Mouse (Mus musculus) stomach, embryonic 16.5 days (tissue): ENCODE measurements around the gene 4930544D05Rik. TPM values are rescaled to one million over a fixed set of nuclear protein-coding genes. Genes with fewer than 3 reads are reported as not detected.
A peak's percentile ranks its signal among the peaks of the same experiment; 100 is the strongest.

ENCODE experiments used
- ATAC-seq: fragments of 200-750 bp; cut with Nextera tagmentation; 2 replicates; pipeline ENCODE4 v1.8.0; 2017; ENCODE audit warnings: moderate number of reproducible peaks, moderate TSS enrichment; ENCODE audit not compliant: insufficient read depth, low FRiP score
- H3K27ac ChIP-seq: fragments of 300-500 bp; sonication (generic); 2 replicates; pipeline ENCODE4 v1.5.1; 2014; ENCODE audit warnings: low read length
- H3K27me3 ChIP-seq: fragments of 300-500 bp; sonication (generic); 2 replicates; pipeline ENCODE4 v1.6.1; 2014; ENCODE audit warnings: low read length, control low read depth, mixed read lengths; ENCODE audit not compliant: control insufficient read depth, insufficient read depth
- H3K36me3 ChIP-seq: fragments of 300-500 bp; sonication (generic); 2 replicates; pipeline ENCODE4 v1.6.1; 2014; ENCODE audit warnings: low read length; ENCODE audit not compliant: control insufficient read depth, insufficient read depth
- H3K4me1 ChIP-seq: fragments of 300-500 bp; sonication (generic); 2 replicates; pipeline ENCODE4 v1.6.1; 2014; ENCODE audit warnings: low read length, control low read depth, mixed read lengths; ENCODE audit not compliant: control insufficient read depth, insufficient read depth
- H3K4me2 ChIP-seq: fragments of 300-500 bp; sonication (generic); 2 replicates; pipeline ENCODE4 v1.6.1; 2014; ENCODE audit warnings: low read depth, low read length, mixed read lengths
- H3K4me3 ChIP-seq: fragments of 300-500 bp; sonication (generic); replicated peaks from 2 replicates; pipeline ENCODE4 v1.5.1; 2014; ENCODE audit warnings: mild to moderate bottlenecking, low read length
- H3K9ac ChIP-seq: fragments of 300-500 bp; sonication (generic); 2 replicates; pipeline ENCODE4 v1.6.1; 2014; ENCODE audit warnings: low read length
- H3K9me3 ChIP-seq: fragments of 300-500 bp; sonication (generic); replicated peaks from 2 replicates; pipeline ENCODE4 v1.6.1; 2016; ENCODE audit warnings: low read length, control low read depth; ENCODE audit not compliant: control insufficient read depth
- WGBS: fragments of 180-500 bp; shearing (Covaris S2); extraction: QIAGEN DNeasy Blood & Tissue Kit; methylation state at CpG from one replicate; pipeline ENCODE4 v1.1.7; 2014; 5-methylcytosine and 5-hydroxymethylcytosine counted together
- polyA plus RNA-seq: library from polyadenylated mRNA; unstranded; fragments of >200 nt; fragmentation: Nextera tagmentation; extraction: Ambion mirVana; gene quantifications from 2 replicates; pipeline ENCODE4 v1.2.1, GENCODE M21; 2015

Gene 4930544D05Rik
- polyA plus RNA-seq, 1 experiment from 2014 or later, result not detected

GRCm38 (mm10) chr11:70608381-70609066, 7.1 kb upstream of the 4930544D05Rik start:
- Histone ChIP-seq H3K4me1 (no peaks in the 10 kb centered on the region), H3K9ac (no peak overlapping the region), H3K4me3 (no peak overlapping the region), H3K27me3 (no peaks in the 10 kb centered on the region), H3K36me3 (peaks cover 25% of the 10 kb centered on the region), H3K9me3 (no peaks in the 10 kb centered on the region), H3K4me2 (no peak overlapping the region), H3K27ac (no peak overlapping the region)
- ATAC-seq, result no peak
- WGBS, result 90% methylated on average over 26 of the region's 26 CpGs

DNA sequence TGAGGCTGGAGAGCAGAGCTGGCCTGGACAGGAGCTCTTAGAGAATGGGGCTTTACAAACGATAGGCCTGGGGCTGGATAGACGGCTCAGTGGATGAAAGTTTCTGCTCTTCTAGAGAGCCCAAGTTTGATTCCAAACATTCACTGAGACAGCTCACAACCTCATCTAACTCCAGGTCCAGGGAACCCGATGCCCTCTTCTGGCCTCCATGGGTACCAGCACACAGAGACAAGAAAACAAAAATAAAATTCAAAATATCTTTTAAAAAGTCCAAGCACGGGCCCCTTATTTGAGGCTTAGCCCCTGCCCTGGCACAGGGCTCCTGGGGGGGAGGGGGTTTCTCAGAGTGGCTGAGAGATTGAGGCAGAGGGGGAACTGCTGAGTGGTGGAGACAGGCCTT, 4.9 kb upstream of the 4930544D05Rik start:
- Histone ChIP-seq H3K4me3 (no peak overlapping the region), H3K4me2 (no peak overlapping the region), H3K4me1 (peaks cover 12% of the 10 kb centered on the region), H3K27ac (no peak overlapping the region), H3K9me3 (no peaks in the 10 kb centered on the region), H3K27me3 (no peaks in the 10 kb centered on the region), H3K36me3 (peaks cover 25% of the 10 kb centered on the region), H3K9ac (no peak overlapping the region)
- 83% methylated on average over 4 of the region's 4 CpGs for WGBS
- ATAC-seq, result no peak

GRCm38 (mm10) chr11:70612505-70612904, 3.1 kb upstream of the 4930544D05Rik start:
- H3K36me3 ChIP-seq, result peaks cover 23% of the 10 kb centered on the region
- H3K9ac ChIP-seq, result no peak overlapping the region
- H3K27me3 ChIP-seq, result no peaks in the 10 kb centered on the region
- 74% methylated on average over 7 of the region's 7 CpGs for WGBS
- no peak overlapping the region for H3K4me2 ChIP-seq
- no peak overlapping the region for H3K4me3 ChIP-seq
- H3K27ac ChIP-seq, result no peak overlapping the region
- no peaks in the 10 kb centered on the region for H3K9me3 ChIP-seq
- peaks cover 13% of the 10 kb centered on the region for H3K4me1 ChIP-seq
- ATAC-seq, result no peak

- no peaks in the 10 kb centered on the region for H3K27me3 ChIP-seq
- peaks cover 9% of the 10 kb centered on the region for H3K36me3 ChIP-seq
- peak overlapping the region; percentile 51 for H3K4me3 ChIP-seq
- H3K9me3 ChIP-seq, result no peaks in the 10 kb centered on the region
- H3K27ac ChIP-seq, result peak overlapping the region; percentile 83
- H3K4me1 ChIP-seq, result peaks cover 13% of the 10 kb centered on the region
- peak; percentile 87 for ATAC-seq
- 1% methylated on average over 17 of the region's 17 CpGs for WGBS
- H3K4me2 ChIP-seq, result peak overlapping the region; percentile 94
- peak overlapping the region; percentile 69 for H3K9ac ChIP-seq
These were observed 574 bp upstream of the 4930544D05Rik start for GRCm38 (mm10) chr11:70615074-70615473.

GRCm38 (mm10) chr11:70619101-70619500, 3.5 kb downstream of the 4930544D05Rik start, which contains the start of gene Chrne:
TSS of gene Chrne (minus strand) at chr11:70619216.
- WGBS, result 50% methylated on average over 1 of the region's 1 CpGs
- no peak within 1 kb of the TSS for H3K27ac ChIP-seq

GRCm38 (mm10) chr11:70621972-70622814, 6.5 kb downstream of the 4930544D05Rik start:
- 36% methylated on average over 7 of the region's 7 CpGs for WGBS
- H3K36me3 ChIP-seq, result no peaks in the 10 kb centered on the region
- H3K27ac ChIP-seq, result peak overlapping the region; percentile 4; the same call in 1 of the 2 replicates

More at GRCm38 (mm10) chr11:70619101-70619500, 3.5 kb downstream of the 4930544D05Rik start, which contains the start of gene Chrne:
- Histone ChIP-seq H3K4me2 (no peak within 1 kb of the TSS), H3K27me3 (no peaks in the 10 kb centered on the region), H3K9me3 (no peaks in the 10 kb centered on the region), H3K4me3 (no peak within 1 kb of the TSS), H3K36me3 (no peaks in the 10 kb centered on the region), H3K4me1 (peaks cover 22% of the 10 kb centered on the region), H3K9ac (no peak within 1 kb of the TSS)
- no peak for ATAC-seq

GRCm38 (mm10) chr11:70623053-70623742, 7.5 kb downstream of the 4930544D05Rik start:
- Histone ChIP-seq H3K9me3 (no peaks in the 10 kb centered on the region), H3K9ac (no peak overlapping the region), H3K4me1 (peaks cover 8% of the 10 kb centered on the region; the same call in 1 of the 2 replicates), H3K27ac (no peak overlapping the region), H3K36me3 (no peaks in the 10 kb centered on the region), H3K4me2 (no peak overlapping the region), H3K27me3 (no peaks in the 10 kb centered on the region), H3K4me3 (no peak overlapping the region)
- no peak for ATAC-seq
- WGBS, result 68% methylated on average over 10 of the region's 10 CpGs

More at GRCm38 (mm10) chr11:70621972-70622814, 6.5 kb downstream of the 4930544D05Rik start:
- Histone ChIP-seq H3K9ac (0 out of 2 replicates have a peak overlapping the region, but pooled peaks have one; percentile 36), H3K9me3 (no peaks in the 10 kb centered on the region), H3K27me3 (no peaks in the 10 kb centered on the region), H3K4me2 (no peak overlapping the region), H3K4me1 (peaks cover 8% of the 10 kb centered on the region; the same call in 1 of the 2 replicates), H3K4me3 (no peak overlapping the region)
- no peak; the same call in 1 of the 2 replicates for ATAC-seq

- no peak overlapping the region for H3K4me3 ChIP-seq
- H3K27ac ChIP-seq, result no peak overlapping the region
- no peak for ATAC-seq
- H3K4me1 ChIP-seq, result peaks cover 8% of the 10 kb centered on the region; the same call in 1 of the 2 replicates
- no peak overlapping the region for H3K9ac ChIP-seq
- WGBS, result 42% methylated on average over 4 of the region's 4 CpGs
- H3K27me3 ChIP-seq, result no peaks in the 10 kb centered on the region
- no peaks in the 10 kb centered on the region for H3K9me3 ChIP-seq
- no peaks in the 10 kb centered on the region for H3K36me3 ChIP-seq
- H3K4me2 ChIP-seq, result no peak overlapping the region
These were observed 9.8 kb downstream of the 4930544D05Rik start for GRCm38 (mm10) chr11:70625473-70625872.
